Mouse (Mus musculus): Measurements from ENCODE around the gene Rabggtb. TPM values are rescaled to one million over a fixed set of nuclear protein-coding genes. Genes with fewer than 3 reads are reported as not detected.

The Rabggtb gene
- 47.5 and 53.4 TPM in 2 replicates for polyA plus RNA-seq (2015; fragmentation: Nextera tagmentation; extraction: Ambion mirVana)

DNA sequence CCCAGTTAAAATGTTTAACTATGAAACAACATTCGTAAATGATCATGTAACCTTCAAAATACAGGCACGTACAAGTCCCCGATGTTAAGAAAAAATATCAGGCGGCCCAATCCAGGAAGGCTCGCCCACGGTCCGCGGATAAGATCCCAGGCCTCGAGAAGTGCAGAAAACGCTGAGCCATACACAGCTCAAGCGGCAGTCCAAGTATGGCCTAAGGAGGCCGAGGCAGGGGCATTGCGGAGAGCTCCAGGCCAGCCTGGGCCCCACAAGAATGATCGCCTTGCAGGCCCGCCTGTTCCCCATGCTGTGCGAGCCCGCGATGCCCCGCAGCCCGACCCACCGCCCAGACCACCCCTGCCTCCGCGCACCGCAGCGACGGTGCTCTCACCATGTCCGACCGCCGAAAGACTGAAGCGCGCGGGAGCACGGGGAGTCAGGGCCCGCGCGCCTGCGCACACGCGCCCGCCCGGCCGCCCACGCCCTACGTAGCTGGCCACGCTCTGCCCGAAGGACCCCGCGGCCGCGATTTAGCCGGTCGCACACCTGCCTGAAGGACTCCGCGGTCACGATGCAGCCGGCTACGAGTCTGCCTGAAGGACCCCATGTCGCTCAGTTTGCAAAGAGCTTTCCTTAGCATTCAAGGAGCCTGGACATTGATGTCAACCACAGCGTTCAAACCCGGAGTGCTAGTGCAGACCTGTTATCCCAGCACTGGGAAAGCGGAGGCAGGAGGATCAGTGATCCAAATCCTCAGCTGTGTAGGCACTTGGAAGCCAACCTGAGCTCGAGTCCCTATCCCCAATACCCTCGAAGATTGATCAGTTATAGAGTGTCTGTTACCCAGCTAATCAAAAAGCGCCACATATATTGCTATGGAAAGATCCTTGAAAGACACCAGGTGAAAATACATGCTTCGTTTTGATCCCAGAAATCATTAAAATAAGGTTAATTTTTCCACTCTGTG, at the start of gene Rabggtb:
Gene Rabggtb, minus strand, starts transcription at position 464 of the 964 bp plus-strand sequence.
- no peaks in the 10 kb centered on the region for H3K9me3 ChIP-seq (replicated peaks)
- H3K4me3 ChIP-seq: peak within 1 kb of the TSS; percentile 89
- peak within 1 kb of the TSS; percentile 96 for H3K9ac ChIP-seq
- peaks cover 29% of the 10 kb centered on the region for H3K36me3 ChIP-seq
- peak within 1 kb of the TSS; percentile 69 for H3K4me2 ChIP-seq
- peak within 1 kb of the TSS; percentile 92 for H3K27ac ChIP-seq
- peak; percentile 94 for ATAC-seq (replicated peaks; ENCODE audit: insufficient number of reproducible peaks, insufficient read depth, low FRiP score, low read depth)
- H3K4me1 ChIP-seq (replicated peaks): peaks cover 39% of the 10 kb centered on the region
- 1% methylated on average over 65 of the region's 65 CpGs for WGBS
- H3K27me3 ChIP-seq: no peaks in the 10 kb centered on the region

DNA sequence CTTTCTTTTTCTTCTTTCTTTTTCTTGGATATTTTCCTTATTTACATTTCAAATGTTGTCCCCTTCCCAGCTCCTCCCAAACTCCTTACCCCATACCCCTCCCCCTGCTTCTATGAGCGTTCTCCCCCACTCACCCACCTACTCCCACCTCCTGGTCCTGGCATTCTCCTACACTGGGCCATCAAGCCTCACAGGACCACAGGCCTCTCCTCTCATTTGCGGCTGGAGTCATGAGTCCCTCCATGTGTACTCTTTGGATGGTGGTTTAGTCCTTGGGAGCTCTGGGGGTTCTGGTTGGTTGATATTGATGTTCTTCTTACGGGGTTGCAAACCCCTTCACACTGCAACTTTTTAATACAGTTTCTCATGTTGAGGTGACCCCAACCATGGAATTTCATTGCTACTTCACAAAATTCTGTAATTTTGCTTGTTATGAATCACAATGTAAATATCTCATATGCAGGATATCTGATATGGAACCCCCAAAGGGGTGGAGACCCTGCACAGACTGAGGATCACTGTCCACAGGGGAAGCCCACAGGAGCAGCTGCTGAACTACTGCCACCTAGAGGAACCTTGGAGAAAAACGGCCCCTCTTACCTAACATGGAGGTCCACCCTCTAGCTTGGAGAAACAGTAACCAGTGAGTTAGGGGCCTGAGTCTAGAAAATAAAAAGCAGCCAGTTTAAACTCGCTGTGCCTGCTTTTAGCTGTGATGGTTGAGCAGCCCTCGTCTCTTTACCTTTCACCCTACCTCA, 49.0 kb upstream of the Rabggtb start:
- no peak overlapping the region for H3K4me3 ChIP-seq
- H3K27ac ChIP-seq: no peak overlapping the region
- no peak overlapping the region for H3K9ac ChIP-seq
- H3K36me3 ChIP-seq: no peaks in the 10 kb centered on the region
- H3K4me1 ChIP-seq (replicated peaks): no peaks in the 10 kb centered on the region
- H3K9me3 ChIP-seq (replicated peaks): no peaks in the 10 kb centered on the region
- no peaks in the 10 kb centered on the region for H3K27me3 ChIP-seq
- WGBS: 69% methylated on average over 6 of the region's 6 CpGs
- H3K4me2 ChIP-seq: no peak overlapping the region
- no peak for ATAC-seq (replicated peaks; ENCODE audit: insufficient number of reproducible peaks, insufficient read depth, low FRiP score, low read depth)

DNA sequence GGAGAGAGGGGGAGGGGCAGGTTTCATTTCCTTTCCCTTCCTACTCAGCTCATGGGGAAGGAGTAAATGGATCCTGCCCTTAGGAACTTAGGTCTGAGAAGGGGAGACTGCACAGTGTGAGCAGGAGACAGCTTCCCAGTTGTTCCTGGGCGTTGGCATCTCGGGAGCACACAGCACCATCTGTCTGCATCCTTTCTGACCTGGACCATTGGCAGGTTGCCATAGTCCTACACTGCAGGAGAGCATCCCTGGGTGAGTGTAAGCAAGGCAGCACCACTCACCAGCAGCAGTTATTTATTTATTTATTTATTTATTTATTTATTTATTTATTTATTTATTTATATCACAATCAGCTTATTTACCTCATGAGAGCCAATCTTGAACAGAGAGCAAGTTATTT, 48.1 kb upstream of the Rabggtb start:
- no peak overlapping the region for H3K4me3 ChIP-seq
- ATAC-seq (replicated peaks; ENCODE audit: insufficient number of reproducible peaks, insufficient read depth, low FRiP score, low read depth): no peak
- no peak overlapping the region for H3K4me2 ChIP-seq
- no peak overlapping the region for H3K27ac ChIP-seq
- 39% methylated on average over 2 of the region's 2 CpGs for WGBS
- no peaks in the 10 kb centered on the region for H3K27me3 ChIP-seq
- H3K9ac ChIP-seq: no peak overlapping the region
- H3K4me1 ChIP-seq (replicated peaks): no peaks in the 10 kb centered on the region
- no peaks in the 10 kb centered on the region for H3K36me3 ChIP-seq
- no peaks in the 10 kb centered on the region for H3K9me3 ChIP-seq (replicated peaks)

DNA sequence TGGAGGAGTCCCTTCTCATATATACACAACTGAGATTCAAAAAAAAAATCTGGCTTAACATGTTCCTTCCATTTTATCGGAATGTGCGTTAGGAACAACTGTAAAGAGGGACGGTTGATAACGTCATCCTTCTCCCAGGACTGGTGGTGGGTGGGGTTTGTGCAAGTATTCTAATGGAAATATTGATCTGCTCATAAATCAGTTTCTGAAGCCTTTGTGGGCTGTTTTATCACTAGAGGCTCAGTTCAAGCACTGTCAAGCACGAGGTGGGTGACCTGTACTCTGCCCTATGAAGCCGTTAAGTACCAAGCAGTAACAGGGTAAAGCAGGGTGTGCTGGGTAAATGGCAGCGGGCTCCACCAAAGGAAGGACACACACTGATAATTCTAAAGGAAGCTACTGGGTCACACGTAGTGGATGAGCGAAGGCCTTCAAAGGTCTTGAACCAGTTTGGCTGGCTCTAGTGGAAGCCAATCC, 47.0 kb upstream of the Rabggtb start:
- Histone ChIP-seq H3K27ac (no peak overlapping the region), H3K4me3 (no peak overlapping the region), H3K9ac (no peak overlapping the region), H3K9me3 (replicated peaks) (no peaks in the 10 kb centered on the region), H3K4me1 (replicated peaks) (no peaks in the 10 kb centered on the region), H3K27me3 (no peaks in the 10 kb centered on the region), H3K4me2 (no peak overlapping the region), H3K36me3 (no peaks in the 10 kb centered on the region)
- no peak for ATAC-seq (replicated peaks; ENCODE audit: insufficient number of reproducible peaks, insufficient read depth, low FRiP score, low read depth)
- 78% methylated on average over 9 of the region's 9 CpGs for WGBS

DNA sequence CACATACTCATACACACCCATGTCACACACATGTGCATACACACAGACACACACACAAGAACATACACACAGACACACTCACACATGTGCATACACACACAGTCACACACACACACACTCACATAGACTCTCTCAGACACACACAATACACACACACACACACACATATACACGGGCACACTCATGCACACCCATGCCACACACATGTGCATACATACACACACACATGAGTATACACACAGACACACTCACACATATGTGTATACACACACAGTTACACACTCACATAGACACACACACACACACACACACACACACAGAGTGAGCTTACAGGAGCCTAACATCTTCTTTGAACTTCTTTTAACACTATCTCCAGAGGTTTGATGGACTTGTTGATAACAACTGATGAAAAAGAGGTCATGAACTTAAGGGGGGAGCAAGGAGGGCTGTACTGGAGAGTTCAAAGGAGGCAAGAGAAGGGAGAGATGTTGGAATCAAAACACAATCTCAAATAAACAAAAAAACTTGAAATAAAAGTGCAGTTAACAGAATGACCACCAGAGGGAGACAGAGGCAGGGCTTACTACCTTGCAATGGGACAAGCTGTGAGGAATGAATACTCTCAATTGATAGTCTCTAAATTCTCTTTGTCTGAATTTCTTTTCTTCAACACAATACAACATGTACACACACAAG, 46.4 kb upstream of the Rabggtb start:
- WGBS: 100% methylated on average over 1 of the region's 1 CpGs
- H3K9me3 ChIP-seq (replicated peaks): no peaks in the 10 kb centered on the region
- no peak for ATAC-seq (replicated peaks; ENCODE audit: insufficient number of reproducible peaks, insufficient read depth, low FRiP score, low read depth)

DNA sequence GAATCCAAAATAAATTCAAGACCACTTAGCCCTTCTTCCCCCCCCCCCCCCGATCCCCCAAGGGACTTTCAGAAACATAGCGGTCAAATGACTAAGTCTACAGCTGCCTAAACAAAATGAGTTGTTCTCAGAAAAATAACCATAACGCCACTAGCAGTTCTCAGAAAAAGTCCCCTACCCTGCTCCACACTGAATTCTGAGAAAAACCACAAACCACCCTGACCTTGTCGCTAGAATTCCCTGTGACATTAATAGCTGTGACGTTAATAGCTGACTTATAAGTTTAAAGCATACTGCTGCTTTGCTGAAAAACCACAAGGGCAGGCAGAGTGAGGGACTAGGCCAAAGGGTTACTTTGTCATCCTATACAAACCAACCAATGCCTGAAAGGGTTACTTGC, 45.1 kb upstream of the Rabggtb start:
- Histone ChIP-seq H3K27me3 (no peaks in the 10 kb centered on the region), H3K9ac (no peak overlapping the region), H3K9me3 (replicated peaks) (no peaks in the 10 kb centered on the region), H3K27ac (no peak overlapping the region), H3K4me3 (no peak overlapping the region), H3K4me2 (no peak overlapping the region), H3K36me3 (no peaks in the 10 kb centered on the region), H3K4me1 (replicated peaks) (no peaks in the 10 kb centered on the region)
- 85% methylated on average over 5 of the region's 5 CpGs for WGBS
- no peak for ATAC-seq (replicated peaks; ENCODE audit: insufficient number of reproducible peaks, insufficient read depth, low FRiP score, low read depth)

More for the DNA sequence above, 46.4 kb upstream of the Rabggtb start:
- Histone ChIP-seq H3K4me1 (replicated peaks) (no peaks in the 10 kb centered on the region), H3K4me3 (no peak overlapping the region), H3K9ac (no peak overlapping the region), H3K27ac (no peak overlapping the region), H3K27me3 (no peaks in the 10 kb centered on the region), H3K36me3 (no peaks in the 10 kb centered on the region), H3K4me2 (no peak overlapping the region)

DNA sequence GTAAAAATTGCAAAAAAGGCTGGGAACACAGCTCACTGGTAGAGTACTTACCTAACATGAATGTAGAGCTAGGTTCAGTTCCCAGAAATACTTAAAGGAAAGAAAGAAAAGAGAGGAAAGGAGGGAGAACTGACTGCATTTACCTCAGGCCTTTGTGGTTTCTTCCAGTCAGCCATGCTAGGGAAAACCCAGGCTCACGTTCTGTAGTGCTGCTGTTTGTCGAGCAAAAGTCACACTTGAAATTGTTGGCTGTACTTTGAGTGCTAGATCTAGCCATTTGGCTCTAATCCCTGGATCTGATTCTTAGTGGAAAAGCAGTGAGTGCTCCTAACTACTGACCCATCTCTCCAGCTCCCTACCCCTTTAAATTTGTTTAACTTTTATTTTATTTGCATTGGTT, 35.4 kb upstream of the Rabggtb start:
- H3K9ac ChIP-seq: no peak overlapping the region
- no peak overlapping the region for H3K27ac ChIP-seq
- H3K4me3 ChIP-seq: no peak overlapping the region
- no peak for ATAC-seq (replicated peaks; ENCODE audit: insufficient number of reproducible peaks, insufficient read depth, low FRiP score, low read depth)
- no peaks in the 10 kb centered on the region for H3K36me3 ChIP-seq
- peaks cover 7% of the 10 kb centered on the region; the same call in 1 of the 2 replicates for H3K4me1 ChIP-seq (replicated peaks)
- no peaks in the 10 kb centered on the region for H3K27me3 ChIP-seq
- H3K4me2 ChIP-seq: no peak overlapping the region
- WGBS: 57% methylated on average over 2 of the region's 2 CpGs
- H3K9me3 ChIP-seq (replicated peaks): no peaks in the 10 kb centered on the region

DNA sequence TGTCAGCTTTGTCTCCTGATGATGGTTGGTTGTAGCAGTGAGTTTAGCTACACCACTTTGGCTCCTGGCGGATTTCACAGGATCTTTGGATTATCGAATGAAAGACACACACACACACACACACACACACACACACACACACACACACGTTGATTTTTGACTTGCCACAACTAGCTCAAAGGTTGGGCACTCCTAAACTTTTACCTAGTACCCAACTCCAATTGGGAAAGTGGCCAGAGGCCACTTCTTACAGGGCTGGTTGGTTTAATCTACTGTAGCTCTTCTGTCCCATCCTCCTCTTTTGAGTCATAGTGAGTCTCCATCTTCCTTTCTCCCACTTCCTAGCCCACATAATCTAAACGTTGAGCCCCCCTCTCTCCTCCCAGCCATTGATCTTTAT, 34.5 kb upstream of the Rabggtb start:
- WGBS: 74% methylated on average over 4 of the region's 4 CpGs

DNA sequence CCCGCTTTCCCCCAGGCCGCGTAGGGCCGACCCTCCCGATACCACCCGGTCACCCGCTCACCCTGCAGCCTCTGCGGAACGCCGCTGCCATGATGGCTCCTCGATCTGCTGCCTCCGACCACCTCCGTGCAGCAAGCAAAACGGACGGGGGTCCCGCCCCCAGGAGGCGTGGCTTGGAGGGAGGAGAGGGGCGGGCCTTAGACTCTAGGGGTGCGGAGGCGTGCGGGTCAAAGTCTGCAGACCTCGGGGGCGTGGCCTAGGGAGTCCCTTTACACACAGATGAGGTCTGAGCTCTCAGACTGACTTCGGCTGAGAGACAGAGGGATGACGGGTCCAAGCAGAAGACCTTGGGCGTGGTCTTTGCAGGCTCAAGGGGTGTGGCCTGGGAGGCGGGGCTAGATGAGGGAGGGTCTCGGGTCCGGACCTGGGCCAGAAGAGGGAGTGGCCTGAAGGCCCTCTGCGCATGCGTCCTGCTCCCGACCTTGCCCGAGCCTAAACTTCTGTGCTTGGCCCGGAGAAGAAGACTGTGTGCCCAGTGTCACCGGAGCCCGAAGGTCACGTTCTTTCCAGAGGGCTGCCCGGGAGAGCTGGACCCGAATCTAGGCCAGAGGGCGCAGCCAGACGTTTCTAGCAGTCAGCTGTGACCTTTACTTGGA, 31.7 kb upstream of the Rabggtb start, which contains the start of gene Acadm:
Gene Acadm, minus strand, starts transcription at position 298 of the 656 bp plus-strand sequence.
- Histone ChIP-seq H3K9ac (peak within 1 kb of the TSS; percentile 95), H3K4me2 (peak within 1 kb of the TSS; percentile 63), H3K4me1 (replicated peaks) (peaks cover 17% of the 10 kb centered on the region), H3K27me3 (no peaks in the 10 kb centered on the region), H3K4me3 (peak within 1 kb of the TSS; percentile 94), H3K36me3 (peaks cover 19% of the 10 kb centered on the region), H3K9me3 (replicated peaks) (no peaks in the 10 kb centered on the region), H3K27ac (peak within 1 kb of the TSS; percentile 96)
- peak; percentile 97 for ATAC-seq (replicated peaks; ENCODE audit: insufficient number of reproducible peaks, insufficient read depth, low FRiP score, low read depth)
- under 1% methylated on average over 41 of the region's 41 CpGs for WGBS

More for the DNA sequence above, 34.5 kb upstream of the Rabggtb start:
- ATAC-seq (replicated peaks; ENCODE audit: insufficient number of reproducible peaks, insufficient read depth, low FRiP score, low read depth): no peak
- no peak overlapping the region for H3K4me2 ChIP-seq
- no peaks in the 10 kb centered on the region for H3K27me3 ChIP-seq
- H3K4me3 ChIP-seq: no peak overlapping the region
- H3K36me3 ChIP-seq: no peaks in the 10 kb centered on the region
- H3K27ac ChIP-seq: no peak overlapping the region
- peaks cover 13% of the 10 kb centered on the region for H3K4me1 ChIP-seq (replicated peaks)
- H3K9me3 ChIP-seq (replicated peaks): no peaks in the 10 kb centered on the region
- H3K9ac ChIP-seq: no peak overlapping the region

DNA sequence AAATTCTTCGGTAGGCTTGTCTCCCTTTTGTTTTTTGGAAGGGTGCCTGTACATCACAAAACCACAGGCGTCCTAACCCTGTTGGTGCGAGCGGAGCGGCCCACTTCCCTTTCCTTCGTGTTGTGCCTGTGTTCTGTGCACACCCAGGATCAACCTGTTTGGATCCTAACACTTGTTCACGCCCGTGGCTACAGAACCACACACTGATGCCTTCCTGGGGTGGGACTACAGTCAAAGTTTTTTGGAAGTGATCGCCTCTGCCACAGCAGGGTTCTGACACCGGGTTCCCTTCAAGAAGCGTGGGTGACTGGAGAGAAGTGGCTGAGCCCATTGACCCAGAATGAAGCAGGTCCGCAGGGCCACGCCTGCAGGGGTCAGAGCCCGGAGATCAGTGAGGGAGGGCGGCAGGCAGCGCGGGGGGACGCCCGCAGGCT, 31.1 kb upstream of the Rabggtb start:
- ATAC-seq (replicated peaks; ENCODE audit: insufficient number of reproducible peaks, insufficient read depth, low FRiP score, low read depth): peak; percentile 23
- H3K27me3 ChIP-seq: no peaks in the 10 kb centered on the region
- H3K36me3 ChIP-seq: peaks cover 24% of the 10 kb centered on the region
- peak overlapping the region; percentile 96 for H3K27ac ChIP-seq
- peak overlapping the region; percentile 63 for H3K4me2 ChIP-seq
- peak overlapping the region; percentile 95 for H3K9ac ChIP-seq
- H3K9me3 ChIP-seq (replicated peaks): no peaks in the 10 kb centered on the region
- under 1% methylated on average over 19 of the region's 19 CpGs for WGBS
- H3K4me3 ChIP-seq: peak overlapping the region; percentile 94
- H3K4me1 ChIP-seq (replicated peaks): peaks cover 17% of the 10 kb centered on the region

All from heart, embryonic 15.5 days (tissue).